Mouse (Mus musculus) left cerebral cortex, postnatal 36 days (tissue): Measurements from ENCODE around the gene Cd79b. TPM values are rescaled to one million over a fixed set of nuclear protein-coding genes. Genes with fewer than 3 reads are reported as not detected.
"Not testable (repeated sequence)": the region's sequence is repeated elsewhere in the genome, so short reads cannot be mapped to it uniquely, and the experiment has no call there.

Experiments
- DNase-seq, 2 experiments: peaks; one replicate each; pipeline ENCODE4 v3.0.0; 2021 to 2022; ENCODE audit warnings: low spot score in 2 of 2, mixed read lengths in 1 of 2
- intact Hi-C: fragments of 180-260 bp; cut with DNase I; formaldehyde crosslinking; loops from one replicate; pipeline ENCODE4 v1.15.1; 2025
- total RNA-seq, 2 experiments: library from RNA; stranded (reverse); gene quantifications; 2 replicates each; pipeline ENCODE4 v1.2.3; 2021

Cd79b gene
- total RNA-seq: under 1 TPM; 0.27 to 0.34 TPM

- intact Hi-C loops: no loop called here
- DNase-seq: no peak
Observed at GRCm38 (mm10) chr11:106314333-106314812, at the start of gene Cd79b. Cd79b (minus strand) TSS chr11:106314762.

GRCm38 (mm10) chr11:106359350-106359749 lies 44.8 kb upstream of the Cd79b start:
- intact Hi-C loops: no loop called here
- no peak for DNase-seq

DNA sequence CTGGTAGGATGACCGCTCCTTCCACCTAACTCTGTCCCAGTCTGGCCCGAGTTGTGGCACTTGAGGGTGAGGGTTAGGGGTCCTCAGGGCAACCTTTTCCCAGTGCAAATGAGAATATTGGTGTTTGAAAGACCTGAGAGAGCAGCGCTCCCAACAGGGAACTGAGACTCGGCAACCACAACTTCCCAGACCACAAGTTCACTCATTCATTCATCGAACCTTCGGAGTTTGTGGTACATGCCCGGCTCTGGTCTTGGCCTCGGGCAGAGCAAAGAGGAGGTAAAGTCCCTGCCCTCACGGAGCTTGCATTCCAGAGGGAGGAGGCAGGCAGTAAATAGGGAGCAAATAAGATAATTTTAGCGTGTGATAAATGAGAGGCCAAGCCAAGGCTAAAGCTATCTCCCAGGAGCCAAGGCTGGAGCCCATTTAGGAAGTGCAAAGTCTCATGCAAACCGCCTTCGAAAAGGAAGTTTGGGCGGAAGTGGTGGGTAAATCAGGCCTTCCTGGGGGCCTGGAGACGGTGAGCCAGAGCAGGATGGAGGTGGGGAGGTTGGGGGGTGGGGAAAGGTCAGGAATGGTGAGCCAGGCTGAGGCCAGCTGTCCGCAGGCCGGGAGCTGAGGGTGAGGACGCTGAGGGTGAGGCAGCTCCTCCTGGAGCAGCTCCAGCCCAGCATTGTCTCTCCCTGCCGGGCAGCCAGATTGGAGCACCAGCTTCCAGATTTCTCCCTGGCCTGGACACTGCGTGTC lies 41.0 kb upstream of the Cd79b start:
- intact Hi-C loops: no loop called here
- DNase-seq: no peak

DNA sequence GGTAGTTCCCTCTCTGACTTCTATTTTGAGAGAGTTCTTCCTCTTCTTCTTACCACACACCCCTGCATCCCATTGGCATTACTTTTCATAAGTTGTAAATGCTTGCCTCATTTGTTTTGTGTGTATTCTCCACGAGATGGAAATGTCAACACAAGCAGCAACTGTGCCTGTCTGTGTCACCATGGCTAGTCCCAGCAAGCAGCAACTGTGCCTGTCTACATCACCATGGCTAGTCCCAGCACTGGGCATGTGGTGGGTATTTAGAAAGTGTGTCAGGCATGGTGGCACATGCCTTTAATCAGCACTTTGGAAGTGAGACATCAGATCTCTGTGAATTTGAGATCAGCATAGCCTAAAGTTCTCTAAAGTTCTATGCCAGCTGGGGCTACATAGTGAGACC lies 39.6 kb upstream of the Cd79b start:
- DNase-seq: no peak
- intact Hi-C loops: no loop called here

DNA sequence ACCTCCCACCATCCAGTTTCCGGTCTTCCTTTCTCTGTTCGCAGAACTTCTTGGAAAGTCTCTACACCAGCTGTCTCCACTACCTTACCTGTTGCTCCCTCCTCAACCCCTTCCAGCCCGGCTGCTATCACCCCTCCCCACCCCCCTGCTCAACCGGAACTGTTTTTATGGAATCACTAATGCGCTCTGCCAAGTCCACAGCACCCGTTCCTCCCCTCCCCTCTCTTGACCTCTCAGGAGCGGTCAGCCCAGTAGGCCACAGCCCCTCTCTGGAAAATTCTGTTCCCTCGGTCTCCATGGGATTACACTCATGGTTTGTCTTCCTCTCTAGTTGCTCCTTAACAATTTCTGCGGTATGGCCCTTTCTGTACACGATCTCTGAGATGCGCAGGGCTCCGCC lies 38.6 kb upstream of the Cd79b start, which contains the start of gene Scn4a:
Gene Scn4a, minus strand, starts transcription at position 101 of the 400 bp plus-strand sequence.
- intact Hi-C loops: no loop called here
- no peak for DNase-seq

DNA sequence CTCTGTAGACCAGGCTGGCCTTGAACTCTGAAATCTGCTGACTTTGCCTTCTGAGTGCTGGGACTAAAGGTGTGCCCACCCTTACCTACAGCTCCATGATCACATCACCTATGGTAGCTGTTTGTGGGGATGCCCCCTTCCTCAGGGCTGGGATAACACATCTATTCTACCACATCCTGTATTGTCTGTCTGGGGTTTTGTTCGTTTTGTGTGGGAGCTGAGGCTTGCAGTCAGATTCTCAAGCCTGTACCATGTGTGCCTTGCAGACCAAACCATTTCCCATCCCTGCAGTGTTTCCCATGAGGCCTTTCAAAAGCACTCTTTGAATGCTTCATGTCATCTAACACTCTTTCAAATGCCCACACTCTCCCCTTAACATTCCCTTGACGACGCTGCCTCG lies 37.4 kb upstream of the Cd79b start:
- DNase-seq: no peak
- intact Hi-C loops: no loop called here

- intact Hi-C loops: no loop called here
- no peak for DNase-seq
Observed at GRCm38 (mm10) chr11:106351253-106351652, 36.7 kb upstream of the Cd79b start.

- no peak for DNase-seq
- intact Hi-C loops: no loop called here
Observed at GRCm38 (mm10) chr11:106350853-106351252, 36.3 kb upstream of the Cd79b start.

DNA sequence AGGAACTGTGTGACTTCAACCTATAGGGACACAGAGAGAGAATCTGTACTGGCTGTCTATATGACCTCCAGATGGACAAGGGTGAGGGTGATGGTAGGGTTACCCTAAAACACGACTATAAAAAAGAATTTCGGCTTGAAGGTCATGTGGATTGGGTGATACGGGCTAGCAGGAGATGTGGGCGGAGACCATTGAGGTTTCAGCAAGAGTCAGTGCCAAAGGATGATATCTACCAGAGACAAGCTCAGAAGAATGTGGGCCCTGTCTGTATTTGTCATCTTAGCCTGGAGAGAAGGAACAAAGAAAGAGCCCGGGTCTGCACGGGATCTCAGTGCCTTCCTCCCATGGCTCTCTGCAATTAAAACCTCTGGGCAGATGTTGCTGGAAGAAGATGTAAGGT lies 35.2 kb upstream of the Cd79b start:
- intact Hi-C loops: no loop called here

DNA sequence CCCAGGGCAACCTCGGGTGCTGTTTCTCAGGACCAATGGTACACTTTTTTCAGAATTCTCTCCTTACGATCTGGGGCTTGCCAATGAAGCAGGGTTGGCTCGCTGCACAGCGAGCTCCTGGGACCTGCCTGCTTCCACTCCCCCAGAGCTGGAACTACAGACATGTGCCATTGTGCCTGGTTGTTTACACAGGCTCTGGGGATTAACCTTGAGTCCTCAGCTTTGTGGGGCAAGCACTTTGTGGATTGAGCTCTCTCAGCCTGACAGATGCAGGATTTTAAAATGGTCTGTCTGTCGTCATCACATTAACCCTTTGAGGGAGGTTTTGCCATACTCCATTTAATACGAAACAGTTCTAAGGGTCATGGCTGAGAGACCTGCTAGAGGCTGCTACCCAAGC lies 30.3 kb upstream of the Cd79b start:
- no peak for DNase-seq
- intact Hi-C loops: no loop called here

More for the DNA sequence above, 35.2 kb upstream of the Cd79b start:
- DNase-seq: no peak

GRCm38 (mm10) chr11:106340990-106341520 lies 26.5 kb upstream of the Cd79b start:
- intact Hi-C loops: no loop called here
- DNase-seq: no peak

DNA sequence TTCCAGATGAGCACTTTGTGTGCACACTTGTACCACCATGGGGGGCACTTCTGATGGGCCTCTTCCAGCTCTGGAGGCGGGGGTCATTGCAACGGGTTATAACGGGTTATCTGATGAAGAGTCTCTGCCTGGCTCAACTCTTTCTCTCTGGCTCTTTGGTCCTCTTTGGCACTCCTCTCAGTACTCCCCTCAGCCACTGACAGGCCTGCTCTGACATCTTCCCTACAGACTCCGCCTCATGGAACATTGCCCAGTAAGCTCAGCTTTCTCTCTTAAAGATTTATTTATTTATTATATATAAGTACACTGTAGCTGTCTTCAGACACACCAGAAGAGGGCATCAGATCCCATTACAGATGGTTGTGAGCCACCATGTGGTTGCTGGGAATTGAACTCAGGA lies 24.8 kb upstream of the Cd79b start:
- intact Hi-C loops, DNase-seq: not testable (repeated sequence)

DNA sequence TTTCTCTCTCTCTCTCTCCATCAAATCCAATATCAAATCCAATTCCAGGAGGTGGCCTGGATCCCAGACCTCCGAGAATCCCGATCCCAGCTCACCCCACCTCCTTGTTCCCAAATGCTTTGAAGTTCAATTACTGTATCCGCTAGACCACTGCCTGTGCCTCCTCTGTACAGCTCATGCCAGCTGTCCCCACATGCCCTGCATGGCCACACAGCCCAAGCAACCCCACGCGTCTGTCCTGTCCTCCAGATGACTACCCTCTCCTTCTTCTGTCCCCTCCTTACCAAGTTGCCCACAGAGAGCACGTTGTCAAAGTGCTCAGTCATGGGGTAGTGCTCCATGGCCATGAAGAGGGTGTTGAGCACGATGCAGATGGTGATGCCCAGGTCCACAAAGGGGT lies 24.3 kb upstream of the Cd79b start:
- DNase-seq: no peak
- intact Hi-C loops: no loop called here

- DNase-seq: no peak
- intact Hi-C loops: no loop called here
Observed at GRCm38 (mm10) chr11:106338029-106338428, 23.5 kb upstream of the Cd79b start.

DNA sequence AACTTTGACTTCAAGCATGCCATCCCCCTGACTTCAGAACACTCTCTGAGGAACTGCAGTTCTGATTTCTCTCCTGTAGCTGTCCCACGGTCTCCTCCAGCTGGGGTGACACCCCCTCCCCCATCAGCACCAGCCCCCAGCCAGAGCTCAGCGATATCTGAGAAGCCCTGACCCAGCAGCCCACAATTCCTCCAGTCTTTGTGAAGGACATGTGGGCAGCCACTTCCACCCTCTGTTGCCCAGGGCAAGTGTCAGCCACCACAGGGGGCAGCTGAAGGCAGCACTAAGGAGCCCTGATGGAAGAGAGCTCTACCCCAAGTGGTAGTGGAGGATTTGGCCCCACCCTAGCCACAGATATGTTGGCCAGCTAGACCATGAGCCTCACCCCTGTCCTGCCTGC lies 19.5 kb upstream of the Cd79b start:
- no peak for DNase-seq
- intact Hi-C loops: loop anchor here (5.0 kb wide), 1 partner anchor 33 kb away; the partner anchor contains the start of gene Prr29

DNA sequence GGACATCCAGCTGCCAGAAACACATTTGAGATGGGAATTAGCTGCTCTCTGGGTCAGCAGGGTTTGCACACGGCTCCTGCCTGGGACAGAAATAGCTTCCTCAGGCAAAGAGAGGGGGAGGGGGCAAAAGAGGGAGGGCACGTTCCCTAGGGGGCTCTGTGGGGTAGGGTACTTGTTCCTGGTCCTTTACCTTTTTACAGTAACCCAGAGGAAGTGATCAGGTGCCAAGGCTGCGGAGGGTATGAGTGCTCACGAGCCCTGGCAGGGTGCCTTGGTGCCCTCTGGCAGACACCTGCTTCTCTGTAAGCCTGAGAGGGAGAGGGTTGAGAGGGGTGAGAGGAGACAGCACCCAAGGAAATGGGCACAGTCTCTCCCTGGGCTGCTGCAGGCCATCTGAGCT lies 17.9 kb upstream of the Cd79b start:
- intact Hi-C loops: loop anchor here (5.0 kb wide), 1 partner anchor 35 kb away; the partner anchor contains the start of gene Prr29
- no peak for DNase-seq

DNA sequence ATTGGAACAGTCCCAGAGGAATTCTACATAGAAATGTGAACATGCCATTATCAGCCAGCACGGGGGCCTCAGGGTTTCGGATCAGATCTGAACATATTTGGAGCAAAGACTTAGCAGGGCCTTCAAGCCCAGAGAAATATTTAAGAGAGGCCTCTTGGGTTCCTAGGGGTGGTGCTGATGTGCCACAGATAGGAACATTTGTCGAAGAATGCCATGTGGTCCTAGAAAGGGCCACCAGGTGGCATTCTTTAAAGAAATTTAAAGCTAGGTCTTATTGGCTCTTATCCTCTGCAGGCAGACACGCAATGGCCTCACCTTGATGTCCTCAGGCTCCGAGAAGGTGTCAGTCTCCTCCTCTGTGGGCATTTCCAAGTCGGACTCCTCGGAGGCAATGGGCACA lies 15.1 kb upstream of the Cd79b start:
- intact Hi-C loops: loop anchor here (5.0 kb wide), 2 partner anchors 38 to 53 kb away; partner anchors contain the start of gene Prr29
- peak in 1 of 2 experiments; percentile 11 for DNase-seq

DNA sequence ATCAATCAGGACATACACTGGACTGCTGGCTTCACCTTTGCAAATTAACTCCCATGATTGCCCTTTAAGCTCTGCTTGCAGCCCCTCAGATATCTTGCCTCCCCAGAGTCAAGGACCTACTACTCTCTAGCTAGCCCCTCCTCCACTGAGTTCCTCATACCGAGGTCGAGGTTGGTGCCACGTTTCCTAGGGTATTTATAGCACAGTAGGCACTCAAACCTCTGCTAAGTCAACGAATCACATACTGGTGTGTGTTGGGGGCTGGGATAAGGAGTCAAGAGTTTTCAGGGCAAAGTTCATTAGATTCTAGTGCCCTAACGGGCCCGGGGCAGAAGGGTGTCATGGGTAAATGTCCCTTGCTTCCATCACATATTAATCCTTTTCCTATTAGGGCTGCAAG lies 14.6 kb upstream of the Cd79b start:
- intact Hi-C loops: loop anchor here (5.0 kb wide), 1 partner anchor 53 kb away; no protein-coding TSS in a partner anchor
- no peak for DNase-seq

DNA sequence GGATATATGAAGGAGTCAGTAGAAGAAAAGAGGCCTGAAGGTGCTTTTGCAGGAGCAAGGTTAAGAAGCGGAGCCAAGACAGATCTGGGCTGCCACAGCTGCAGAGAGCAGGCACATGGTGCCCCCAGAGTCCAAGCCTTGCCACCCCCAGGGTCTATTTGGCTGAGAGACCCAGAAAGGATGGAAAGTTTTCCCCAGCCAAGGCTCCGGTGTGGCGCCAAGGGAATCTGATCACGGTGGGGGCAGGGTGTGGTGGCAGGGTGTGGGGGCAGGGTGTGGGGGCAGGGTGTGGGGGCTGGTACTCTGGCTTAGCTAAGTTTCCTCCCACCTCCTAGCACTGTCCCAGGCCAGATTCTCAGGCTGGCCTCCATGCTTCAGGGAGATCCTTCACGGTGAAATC lies 14.0 kb upstream of the Cd79b start:
- intact Hi-C loops: loop anchor here (5.0 kb wide), 1 partner anchor 54 kb away; no protein-coding TSS in a partner anchor
- DNase-seq: no peak

GRCm38 (mm10) chr11:106326475-106326874 lies 11.9 kb upstream of the Cd79b start:
- DNase-seq: no peak
- intact Hi-C loops: loop anchor here (5.0 kb wide), 1 partner anchor 56 kb away; no protein-coding TSS in a partner anchor
